Mouse (Mus musculus): Measurements from ENCODE around the gene Hyls1. TPM values are rescaled to one million over a fixed set of nuclear protein-coding genes. Genes with fewer than 3 reads are reported as not detected.

Gene Hyls1
- polyA plus RNA-seq, 1 experiment: 0.34 TPM

DNA sequence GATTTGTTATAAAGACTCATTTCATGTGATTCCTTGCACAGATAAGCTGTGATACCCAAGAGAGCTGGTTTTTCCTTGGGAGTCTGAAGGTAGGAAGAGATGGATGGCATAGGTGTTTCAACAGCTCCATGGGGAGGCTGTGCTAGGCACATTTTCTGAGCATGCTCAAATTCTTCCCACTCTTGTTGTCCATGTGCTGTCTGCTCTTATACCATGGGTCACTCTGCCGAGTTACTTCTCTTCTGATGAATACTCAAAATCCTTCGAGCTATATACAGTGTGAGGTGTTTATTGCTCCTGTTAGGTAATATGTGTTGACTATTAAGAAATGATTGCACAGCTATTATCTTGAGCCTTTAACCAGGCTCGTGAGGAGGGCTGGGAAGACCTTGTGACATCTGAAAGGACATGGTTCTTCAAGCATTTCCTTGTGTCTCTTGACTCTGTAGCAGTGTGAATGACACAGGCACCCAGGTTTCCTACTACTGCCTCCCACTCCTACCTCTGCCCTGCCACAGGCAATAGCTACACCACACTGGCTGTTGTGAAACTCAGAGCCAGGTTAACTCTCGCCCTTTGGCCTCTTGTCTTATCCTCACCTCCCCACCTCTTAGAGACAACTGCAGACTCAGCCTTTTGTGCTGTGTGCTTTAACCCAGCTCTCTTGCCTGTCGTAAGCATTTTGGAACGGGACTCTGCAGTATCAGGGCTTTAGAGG lies 49.4 kb downstream of the Hyls1 start:
- Histone ChIP-seq H3K4me1 (ENCODE audit: control insufficient read depth, insufficient read depth, insufficient read length, low read length) (peaks cover 5% of the 10 kb centered on the region; the same call in 1 of the 2 replicates), H3K27me3 (ENCODE audit: control insufficient read depth, insufficient read depth, low read length) (no peaks in the 10 kb centered on the region), H3K27ac (ENCODE audit: insufficient read depth, low read depth, low read length) (peak overlapping the region; percentile 88), H3K4me3 (ENCODE audit: low read depth, low read length) (no peak overlapping the region), H3K36me3 (ENCODE audit: control insufficient read depth, insufficient read depth, low read length) (no peaks in the 10 kb centered on the region)
- WGBS: 31% methylated on average over 6 of the region's 6 CpGs
- no peak; the same call in 1 of the 2 replicates for TF ChIP-seq POLR2A (IDR thresholded peaks at IDR 0.05; ENCODE audit: low read depth, low read length)
- no peak for TF ChIP-seq CTCF (IDR thresholded peaks at IDR 0.05; ENCODE audit: extremely low read depth, insufficient read length, insufficient replicate concordance, low read depth, low read length)

DNA sequence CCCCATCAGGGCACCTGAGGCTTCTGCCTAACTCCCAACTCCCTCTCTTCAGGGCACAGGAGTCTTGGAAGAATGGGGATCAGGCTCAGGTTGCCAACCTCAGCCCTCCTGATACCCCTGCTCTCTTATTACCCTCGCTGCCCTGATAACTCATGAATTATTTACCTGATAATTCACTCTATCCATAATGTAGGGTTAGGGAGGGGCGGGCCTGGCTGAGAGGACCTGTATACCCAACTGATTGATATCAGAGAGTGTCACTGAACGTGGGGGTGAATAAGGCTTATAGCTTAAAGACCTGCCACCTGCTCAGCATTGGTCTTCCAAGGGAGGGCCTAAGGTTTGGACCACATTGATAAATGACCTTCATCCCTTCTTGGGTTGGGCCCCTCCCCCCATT lies 52.0 kb downstream of the Hyls1 start, which contains the start of gene Gm1113:
Gene Gm1113 (minus strand): TSS at position 101 of the 400 bp plus-strand sequence.
- Histone ChIP-seq H3K27ac (ENCODE audit: insufficient read depth, low read depth, low read length) (no peak within 1 kb of the TSS), H3K27me3 (ENCODE audit: control insufficient read depth, insufficient read depth, low read length) (no peaks in the 10 kb centered on the region), H3K4me3 (ENCODE audit: low read depth, low read length) (no peak within 1 kb of the TSS), H3K4me1 (ENCODE audit: control insufficient read depth, insufficient read depth, insufficient read length, low read length) (peaks cover 5% of the 10 kb centered on the region; the same call in 1 of the 2 replicates), H3K36me3 (ENCODE audit: control insufficient read depth, insufficient read depth, low read length) (no peaks in the 10 kb centered on the region)
- no peak for TF ChIP-seq CTCF (IDR thresholded peaks at IDR 0.05; ENCODE audit: extremely low read depth, insufficient read length, insufficient replicate concordance, low read depth, low read length)
- TF ChIP-seq POLR2A (IDR thresholded peaks at IDR 0.05; ENCODE audit: low read depth, low read length): no peak
- 31% methylated on average over 3 of the region's 3 CpGs for WGBS

DNA sequence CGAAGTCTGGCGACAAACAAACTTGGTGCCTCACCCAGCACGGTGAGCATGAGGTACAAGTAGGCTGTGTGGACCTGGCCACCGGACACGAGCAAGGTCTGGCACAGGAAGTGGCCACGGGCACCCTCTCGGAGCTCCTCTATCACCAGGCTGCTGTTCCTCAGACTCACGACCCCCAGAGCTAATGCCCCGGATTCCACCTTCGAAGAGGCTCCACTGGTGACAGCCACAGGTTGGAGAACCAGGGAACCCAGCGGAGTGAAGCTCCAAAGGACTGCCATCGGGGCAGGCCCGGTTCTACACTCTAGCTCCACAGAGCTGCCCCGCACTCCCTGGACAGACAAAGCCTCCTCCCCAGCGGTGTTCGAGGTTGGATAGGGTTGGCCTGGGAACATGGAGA lies 53.5 kb downstream of the Hyls1 start:
- WGBS: 91% methylated on average over 16 of the region's 16 CpGs
- Histone ChIP-seq H3K27ac (ENCODE audit: insufficient read depth, low read depth, low read length) (no peak overlapping the region), H3K4me3 (ENCODE audit: low read depth, low read length) (no peak overlapping the region), H3K36me3 (ENCODE audit: control insufficient read depth, insufficient read depth, low read length) (no peaks in the 10 kb centered on the region), H3K27me3 (ENCODE audit: control insufficient read depth, insufficient read depth, low read length) (no peaks in the 10 kb centered on the region), H3K4me1 (ENCODE audit: control insufficient read depth, insufficient read depth, insufficient read length, low read length) (peaks cover 5% of the 10 kb centered on the region; the same call in 1 of the 2 replicates)
- no peak for TF ChIP-seq CTCF (IDR thresholded peaks at IDR 0.05; ENCODE audit: extremely low read depth, insufficient read length, insufficient replicate concordance, low read depth, low read length)
- TF ChIP-seq POLR2A (IDR thresholded peaks at IDR 0.05; ENCODE audit: low read depth, low read length): no peak

- Histone ChIP-seq H3K4me3 (ENCODE audit: low read depth, low read length) (no peak overlapping the region), H3K36me3 (ENCODE audit: control insufficient read depth, insufficient read depth, low read length) (no peaks in the 10 kb centered on the region), H3K27ac (ENCODE audit: insufficient read depth, low read depth, low read length) (no peak overlapping the region), H3K27me3 (ENCODE audit: control insufficient read depth, insufficient read depth, low read length) (no peaks in the 10 kb centered on the region), H3K4me1 (ENCODE audit: control insufficient read depth, insufficient read depth, insufficient read length, low read length) (peaks cover 1% of the 10 kb centered on the region; the same call in 1 of the 2 replicates)
- 75% methylated on average over 5 of the region's 5 CpGs for WGBS
- TF ChIP-seq POLR2A (IDR thresholded peaks at IDR 0.05; ENCODE audit: low read depth, low read length) (no peak), CTCF (IDR thresholded peaks at IDR 0.05; ENCODE audit: extremely low read depth, insufficient read length, insufficient replicate concordance, low read depth, low read length) (no peak)
Observed at GRCm38 (mm10) chr9:35516182-35516581, 54.0 kb downstream of the Hyls1 start.

DNA sequence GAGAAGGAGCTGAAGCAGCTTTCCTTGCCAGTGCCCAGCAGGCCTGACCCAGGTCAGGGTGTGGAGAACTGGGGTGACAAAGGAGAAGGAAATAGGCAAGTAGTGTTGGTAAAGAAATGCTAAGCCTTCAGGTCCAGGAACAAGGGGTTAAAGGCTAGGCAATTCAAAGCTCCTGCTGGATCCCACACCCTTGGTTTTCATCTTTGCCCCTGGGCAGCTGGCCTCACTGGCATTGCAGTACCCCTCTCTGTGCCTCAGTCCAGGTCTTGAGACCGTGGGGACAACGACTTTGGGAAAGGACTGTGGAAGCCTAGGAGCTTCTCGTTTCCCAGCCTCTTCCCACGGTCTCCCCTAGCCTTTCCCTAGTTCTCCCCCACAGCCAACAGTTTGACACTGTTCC lies 56.3 kb downstream of the Hyls1 start:
- H3K4me1 ChIP-seq (ENCODE audit: control insufficient read depth, insufficient read depth, insufficient read length, low read length): no peaks in the 10 kb centered on the region
- H3K27me3 ChIP-seq (ENCODE audit: control insufficient read depth, insufficient read depth, low read length): no peaks in the 10 kb centered on the region
- WGBS: 78% methylated on average over 4 of the region's 4 CpGs
- no peak overlapping the region for H3K4me3 ChIP-seq (ENCODE audit: low read depth, low read length)
- no peaks in the 10 kb centered on the region for H3K36me3 ChIP-seq (ENCODE audit: control insufficient read depth, insufficient read depth, low read length)
- TF ChIP-seq CTCF (IDR thresholded peaks at IDR 0.05; ENCODE audit: extremely low read depth, insufficient read length, insufficient replicate concordance, low read depth, low read length) (no peak), POLR2A (IDR thresholded peaks at IDR 0.05; ENCODE audit: low read depth, low read length) (no peak)
- H3K27ac ChIP-seq (ENCODE audit: insufficient read depth, low read depth, low read length): no peak overlapping the region

Other genes with a start within 250 kb of the Hyls1 start
- gene Cdon, start 149.3 kb downstream of the Hyls1 start, polyA plus RNA-seq (2012; rRNA removed): 1.4 TPM in 2 replicates
- not detected in 2 replicates for gene Gm1113, start 52.1 kb downstream of the Hyls1 start, polyA plus RNA-seq (2012; rRNA removed)
- 0.01 TPM in 1 of 2 replicates, not detected in the other for gene Ddx25, start 11.9 kb downstream of the Hyls1 start, polyA plus RNA-seq (2012; rRNA removed)
- 0.30 and 0.41 TPM in 2 replicates for gene Pus3, start 11.8 kb downstream of the Hyls1 start, polyA plus RNA-seq (2012; rRNA removed)
- gene Pate2, start 114 bp downstream of the Hyls1 start, polyA plus RNA-seq (2012; rRNA removed): 0.13 TPM in 1 of 2 replicates, not detected in the other
- not detected in 2 replicates for gene Pate4, start 41.5 kb upstream of the Hyls1 start, polyA plus RNA-seq (2012; rRNA removed)
- not detected in 2 replicates for gene Pate3, start 77.8 kb upstream of the Hyls1 start, polyA plus RNA-seq (2012; rRNA removed)
- gene Pate1, start 117.0 kb upstream of the Hyls1 start, polyA plus RNA-seq (2012; rRNA removed): not detected in 2 replicates
- gene Gm17677, start 170.7 kb upstream of the Hyls1 start, polyA plus RNA-seq (2012; rRNA removed): not detected in 2 replicates
- gene Gm17727, start 207.7 kb upstream of the Hyls1 start, polyA plus RNA-seq (2012; rRNA removed): not detected in 2 replicates
- gene Gm27235, start 219.7 kb upstream of the Hyls1 start, polyA plus RNA-seq (2012; rRNA removed): not detected in 2 replicates
- gene D730048I06Rik, start 219.7 kb upstream of the Hyls1 start, polyA plus RNA-seq (2012; rRNA removed): not detected in 2 replicates

Data from small intestine, adult 2 months (tissue).